In the genomic region with DNA sequence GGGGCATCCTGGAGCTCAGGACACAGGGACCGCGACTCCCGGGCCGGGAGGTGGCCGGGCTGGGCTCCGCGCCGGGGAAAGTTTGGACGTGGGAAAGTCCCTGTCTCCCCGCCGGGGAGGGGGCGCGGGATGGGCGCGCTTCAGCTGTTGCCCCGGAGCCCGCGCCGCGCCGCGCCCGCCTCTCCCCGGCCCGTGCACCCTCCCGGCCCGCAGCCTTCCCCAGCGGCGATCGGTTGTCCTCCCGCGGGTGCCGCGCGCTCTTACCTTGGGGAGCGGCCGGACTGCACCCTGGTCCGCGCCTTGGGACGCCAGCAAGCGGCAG, we compare ENCODE assay signal across 8 mouse cellular contexts. TPM values are rescaled to one million over a fixed set of nuclear protein-coding genes. Genes with fewer than 3 reads are reported as not detected.
A peak's percentile ranks its signal among the peaks of the same experiment; 100 is the strongest.
DNase-seq lines count a peak whose midpoint lies in the region; ATAC-seq and TF ChIP-seq lines count a peak whose summit lies in the region.

No protein-coding gene starts in this region.

- no peak for TF ChIP-seq POLR2A in spleen, adult 2 months (IDR thresholded peaks at IDR 0.05; ENCODE audit: low read depth, low read length)
- TF ChIP-seq POLR2A in limb, embryonic 14.5 days (IDR thresholded peaks at IDR 0.05; ENCODE audit: borderline replicate concordance, extremely low read depth, insufficient read depth, insufficient read length) = no peak

- 2% methylated on average over 37 of the region's 41 CpGs for WGBS in spleen, adult 2 months
- under 1% methylated on average over 22 of the region's 41 CpGs for WGBS in limb, embryonic 14.5 days
- WGBS in stomach, embryonic 16.5 days = under 1% methylated on average over 39 of the region's 41 CpGs

- peak; percentile 10; the same call in 1 of the 2 replicates for ATAC-seq in frontal cortex, adult (ENCODE audit: low TSS enrichment)
- no peak for ATAC-seq in limb, embryonic 14.5 days (ENCODE audit: low FRiP score, low read depth)
- ATAC-seq in stomach, embryonic 16.5 days (ENCODE audit: insufficient read depth, low FRiP score) = peak; percentile 30; the same call in 1 of the 2 replicates

- no peak overlapping the region for H3K27ac ChIP-seq in spleen, adult 2 months (ENCODE audit: insufficient read depth, low read length)
- no peak overlapping the region for H3K27ac ChIP-seq in limb, embryonic 14.5 days (replicated peaks; ENCODE audit: low read depth, low read length)
- no peak overlapping the region for H3K27ac ChIP-seq in stomach, embryonic 16.5 days (ENCODE audit: low read length)

- peak overlapping the region; percentile 99 for H3K4me2 ChIP-seq in limb, embryonic 14.5 days (replicated peaks; ENCODE audit: low read depth, low read length, severe bottlenecking)
- peak overlapping the region; percentile 98 for H3K4me2 ChIP-seq in stomach, embryonic 16.5 days (ENCODE audit: low read depth, low read length)

- DNase-seq in frontal cortex, postnatal 36 days (ENCODE audit: low spot score in 2 of 2) = no peak
- DNase-seq in spleen, adult 2 months (ENCODE audit: low read depth in 1 of 2, low spot score in 2 of 2) = no peak
- no peak for DNase-seq in spleen, postnatal 36 days (ENCODE audit: low spot score in 2 of 2)
- no peak for DNase-seq in limb, embryonic 14.5 days (ENCODE audit: low spot score)
- no peak for DNase-seq in layer of hippocampus, adult 11-12 months (ENCODE audit: low spot score)
- DNase-seq in urinary bladder, postnatal 4 days (ENCODE audit: low spot score in 2 of 2) = no peak

- peaks cover 20% of the 10 kb centered on the region for H3K27me3 ChIP-seq in spleen, adult 2 months (ENCODE audit: control insufficient read depth, insufficient read depth, low read length)
- peaks cover 90% of the 10 kb centered on the region for H3K27me3 ChIP-seq in limb, embryonic 14.5 days (ENCODE audit: control insufficient read depth, insufficient read depth, low read length)
- H3K27me3 ChIP-seq in stomach, embryonic 16.5 days (ENCODE audit: control insufficient read depth, insufficient read depth, low read length) = peaks cover 92% of the 10 kb centered on the region

- TF ChIP-seq CTCF in spleen, adult 2 months (IDR thresholded peaks at IDR 0.05; ENCODE audit: extremely low read depth, insufficient read depth, insufficient read length, insufficient replicate concordance) = no peak

- H3K9me3 ChIP-seq in limb, embryonic 14.5 days (ENCODE audit: control insufficient read depth, low read length) = no peaks in the 10 kb centered on the region
- no peaks in the 10 kb centered on the region for H3K9me3 ChIP-seq in stomach, embryonic 16.5 days (replicated peaks; ENCODE audit: control insufficient read depth, low read length)

- no peaks in the 10 kb centered on the region for H3K36me3 ChIP-seq in spleen, adult 2 months (ENCODE audit: control insufficient read depth, insufficient read depth, low read length)
- H3K36me3 ChIP-seq in limb, embryonic 14.5 days (ENCODE audit: control insufficient read depth, insufficient read depth, low read length) = no peaks in the 10 kb centered on the region
- H3K36me3 ChIP-seq in stomach, embryonic 16.5 days (ENCODE audit: control insufficient read depth, insufficient read depth, low read length) = no peaks in the 10 kb centered on the region

- peak overlapping the region; percentile 56 for H3K9ac ChIP-seq in limb, embryonic 14.5 days (ENCODE audit: low read depth, low read length, severe bottlenecking)
- peak overlapping the region; percentile 66 for H3K9ac ChIP-seq in stomach, embryonic 16.5 days (ENCODE audit: low read length)

- H3K4me1 ChIP-seq in spleen, adult 2 months (ENCODE audit: control insufficient read depth, insufficient read depth, insufficient read length) = peaks cover 6% of the 10 kb centered on the region; the same call in 1 of the 2 replicates
- H3K4me1 ChIP-seq in limb, embryonic 14.5 days (ENCODE audit: control insufficient read depth, insufficient read depth, low read length) = peaks cover 10% of the 10 kb centered on the region; the same call in 1 of the 2 replicates
- peaks cover 8% of the 10 kb centered on the region; the same call in 1 of the 2 replicates for H3K4me1 ChIP-seq in stomach, embryonic 16.5 days (ENCODE audit: control insufficient read depth, insufficient read depth, low read length)

- peak overlapping the region; percentile 35; the same call in 1 of the 2 replicates for H3K4me3 ChIP-seq in spleen, adult 2 months (ENCODE audit: extremely low read depth, insufficient read depth, insufficient read length)
- peak overlapping the region; percentile 53 for H3K4me3 ChIP-seq in limb, embryonic 14.5 days (replicated peaks; ENCODE audit: low read length)
- peak overlapping the region; percentile 59 for H3K4me3 ChIP-seq in stomach, embryonic 16.5 days (replicated peaks; ENCODE audit: low read length)

RNA-seq across cellular contexts. Expression of a gene that starts 0.4 kb away (rescaled TPM):
- polyA plus RNA-seq in spleen, adult 2 months (2012; rRNA removed) = 1.3 and 1.6 TPM in 2 replicates
- polyA plus RNA-seq in limb, embryonic 14.5 days (2012; rRNA removed) = 0.30 and 0.42 TPM in 2 replicates
- polyA plus RNA-seq in limb, embryonic 14.5 days (2014; fragmentation: Nextera tagmentation; extraction: Ambion mirVana) = 0.29 and 0.40 TPM in 2 replicates
- polyA plus RNA-seq in stomach, embryonic 16.5 days (2015; fragmentation: Nextera tagmentation; extraction: Ambion mirVana) = 0.19 and 0.21 TPM in 2 replicates

RNA-seq across cellular contexts. Expression of a gene that starts 53.4 kb away (rescaled TPM):
- 77.7 and 99.2 TPM in 2 replicates for polyA plus RNA-seq in spleen, adult 2 months (2012; rRNA removed)
- polyA plus RNA-seq in limb, embryonic 14.5 days (2012; rRNA removed) = 54.2 and 74.3 TPM in 2 replicates
- 51.1 and 51.2 TPM in 2 replicates for polyA plus RNA-seq in limb, embryonic 14.5 days (2014; fragmentation: Nextera tagmentation; extraction: Ambion mirVana)
- polyA plus RNA-seq in stomach, embryonic 16.5 days (2015; fragmentation: Nextera tagmentation; extraction: Ambion mirVana) = 67.3 and 68.9 TPM in 2 replicates
